Mouse (Mus musculus): ENCODE results near the gene Nt5c.

GRCm38 (mm10) chr11:115453306-115453705, 38.4 kb downstream of the Nt5c start:
- TF ChIP-seq TAL1 (IDR thresholded peaks at IDR 0.05; ENCODE audit: low read length) (no peak), GATA1 (IDR thresholded peaks at IDR 0.05; ENCODE audit: low read length) (no peak)

Data from erythroblast, embryonic 14.5 days (primary cell).